Mouse (Mus musculus) MN1 (cell line): ENCODE results near the gene Hsbp1.
A peak's percentile ranks its signal among the peaks of the same experiment; 100 is the strongest.

Source experiments
- DNase-seq: peaks from one replicate; pipeline ENCODE4 v3.0.0-alpha.2; 2016; ENCODE audit warnings: low spot score

The Hsbp1 gene

DNA sequence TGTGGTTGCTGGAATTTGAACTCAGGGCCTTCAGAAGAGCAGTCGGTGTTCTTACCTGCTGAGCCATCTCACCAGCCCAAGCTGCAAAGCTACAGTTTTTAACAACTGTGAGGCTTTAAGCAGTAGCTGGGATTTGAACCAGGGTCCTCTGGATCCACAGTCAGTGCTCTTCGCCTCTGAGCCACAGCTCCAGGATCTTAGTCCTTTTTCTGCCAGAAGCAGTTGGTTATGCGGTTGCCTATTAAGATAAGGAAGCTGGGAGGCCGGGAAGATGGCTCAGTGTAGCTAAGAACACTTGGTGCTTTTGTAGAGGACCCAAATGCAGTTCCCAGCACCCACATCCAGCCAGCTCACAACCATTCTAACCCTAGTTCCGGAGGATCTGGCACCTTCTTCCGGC is 42.7 kb downstream of the Hsbp1 start:
- no peak for DNase-seq

DNA sequence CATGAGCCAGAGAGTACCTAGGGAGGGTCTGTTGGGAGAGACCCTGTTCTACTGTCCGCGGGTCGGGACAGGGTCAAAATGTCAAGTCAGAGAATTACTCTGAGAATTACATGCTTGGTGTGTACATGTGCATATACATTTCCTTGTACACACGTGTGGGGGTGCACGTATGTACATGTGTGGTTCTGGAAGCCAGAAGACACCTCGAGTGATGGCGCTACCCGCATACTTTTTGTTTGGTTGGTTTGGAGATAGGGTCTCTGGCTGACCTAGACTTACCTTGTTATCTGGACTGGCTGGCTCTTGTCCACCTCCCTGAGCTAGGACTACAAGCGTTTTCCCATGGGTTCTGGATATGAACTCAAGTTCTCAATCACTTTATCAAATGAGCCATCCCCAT is 49.8 kb downstream of the Hsbp1 start:
- no peak for DNase-seq

DNA sequence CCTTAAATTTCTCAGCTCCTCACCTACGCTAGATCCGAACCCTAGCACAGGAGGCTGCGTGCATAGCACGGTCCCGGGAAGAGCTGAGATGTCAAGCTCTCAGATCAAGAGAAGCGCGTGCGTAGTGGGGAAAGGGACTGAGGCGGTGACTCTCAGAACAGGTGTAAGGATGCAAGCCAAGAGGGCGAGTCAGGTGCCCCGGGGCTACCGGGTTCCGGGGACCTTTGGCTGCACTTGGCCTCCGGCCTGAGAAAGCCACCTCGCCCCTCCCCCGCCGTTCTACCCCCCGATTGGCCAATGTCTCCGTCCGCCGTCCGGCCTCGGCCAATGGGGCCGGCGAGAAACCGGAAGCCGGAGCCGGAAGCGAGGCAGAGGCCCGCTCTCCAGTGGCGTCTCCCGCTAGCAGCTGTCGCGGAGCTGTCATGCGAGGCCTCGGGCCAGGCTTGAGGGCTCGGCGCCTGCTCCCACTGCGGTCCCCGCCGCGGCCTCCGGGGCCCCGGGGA is 50.3 kb downstream of the Hsbp1 start, which contains the start of gene Mlycd:
Gene Mlycd (plus strand): TSS at position 355 of the 503 bp plus-strand sequence.
- peak; percentile 97 for DNase-seq

DNA sequence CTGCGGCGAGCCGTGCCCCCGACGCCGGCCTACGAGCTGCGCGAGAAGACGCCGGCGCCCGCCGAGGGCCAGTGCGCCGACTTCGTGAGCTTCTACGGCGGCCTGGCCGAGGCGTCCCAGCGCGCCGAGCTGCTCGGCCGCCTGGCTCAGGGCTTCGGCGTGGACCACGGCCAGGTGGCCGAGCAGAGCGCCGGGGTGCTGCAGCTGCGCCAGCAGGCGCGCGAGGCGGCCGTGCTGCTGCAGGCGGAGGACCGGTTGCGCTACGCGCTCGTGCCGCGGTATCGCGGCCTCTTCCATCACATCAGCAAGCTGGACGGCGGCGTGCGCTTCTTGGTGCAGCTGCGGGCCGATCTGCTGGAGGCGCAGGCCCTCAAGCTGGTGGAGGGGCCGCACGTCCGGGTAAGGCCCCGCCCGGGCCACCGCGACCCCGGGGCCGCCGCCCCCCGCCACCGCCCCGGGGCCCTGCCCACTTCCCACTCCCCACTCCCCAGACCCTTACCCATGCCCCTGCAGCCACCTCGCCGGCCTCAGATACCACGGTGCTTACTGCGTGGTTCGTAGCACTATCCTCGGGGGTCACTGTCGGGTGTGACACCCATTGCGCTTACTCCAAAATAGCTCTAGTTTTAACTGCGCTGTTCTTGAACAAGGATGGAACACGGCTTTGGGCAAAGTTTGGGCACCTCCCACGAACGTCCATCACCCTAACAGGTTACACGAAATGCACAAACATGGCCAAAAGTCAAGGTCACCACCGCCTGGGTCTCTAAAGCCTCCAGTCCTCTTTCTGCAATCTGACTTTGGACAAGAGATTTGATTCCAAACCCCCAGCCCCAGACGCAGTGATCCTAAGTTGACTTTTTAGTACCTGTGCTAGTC is 51.0 kb downstream of the Hsbp1 start:
- DNase-seq, result peak; percentile 74
